14 mouse cellular contexts compared by ENCODE assay signal in genomic region chr2:179522141-179522540, GRCm38 (mm10).
DNase-seq lines count a peak whose midpoint lies in the region; ATAC-seq and TF ChIP-seq lines count a peak whose summit lies in the region.
"Had no signal": no experiment of that assay in that cellular context is flagged by ENCODE, and none has a peak within 500 bp of the region (broad histone marks: within the 10 kb centered on the region; RNA-seq: fewer than 3 reads in every experiment).

No protein-coding gene starts in this region.

- no peaks in the 10 kb centered on the region for H3K9me3 ChIP-seq in forebrain, embryonic 16.5 days (ENCODE audit: control insufficient read depth, low read length)
- no peaks in the 10 kb centered on the region for H3K9me3 ChIP-seq in midbrain, embryonic 14.5 days (ENCODE audit: control insufficient read depth, low read length)
- H3K9me3 ChIP-seq: heart, embryonic 13.5 days had no signal

- no peak overlapping the region for H3K4me2 ChIP-seq in forebrain, embryonic 16.5 days (ENCODE audit: low read length)
- H3K4me2 ChIP-seq in midbrain, embryonic 14.5 days (ENCODE audit: low read length) = no peak overlapping the region
- H3K4me2 ChIP-seq: heart, embryonic 13.5 days had no signal

- no peak overlapping the region for H3K9ac ChIP-seq in forebrain, embryonic 16.5 days (replicated peaks; ENCODE audit: low read depth, low read length)
- H3K9ac ChIP-seq in midbrain, embryonic 14.5 days (replicated peaks; ENCODE audit: low read length) = no peak overlapping the region
- H3K9ac ChIP-seq: heart, embryonic 13.5 days had no signal

- peaks cover 39% of the 10 kb centered on the region for H3K4me1 ChIP-seq in forebrain, embryonic 16.5 days (replicated peaks; ENCODE audit: control insufficient read depth, insufficient read depth, low read length)
- H3K4me1 ChIP-seq in midbrain, embryonic 14.5 days (ENCODE audit: control insufficient read depth, insufficient read depth, low read length) = peaks cover 38% of the 10 kb centered on the region
- H3K4me1 ChIP-seq: heart, embryonic 13.5 days had no signal

- 12% methylated on average over 8 of the region's 8 CpGs for WGBS in forebrain, embryonic 16.5 days
- WGBS in midbrain, embryonic 14.5 days = 12% methylated on average over 8 of the region's 8 CpGs

- H3K27me3 ChIP-seq in forebrain, embryonic 16.5 days (replicated peaks; ENCODE audit: control insufficient read depth, insufficient read depth, low read length) = no peaks in the 10 kb centered on the region
- no peaks in the 10 kb centered on the region; the same call in 1 of the 2 replicates for H3K27me3 ChIP-seq in midbrain, embryonic 14.5 days (ENCODE audit: control insufficient read depth, insufficient read depth, low read length)
- H3K27me3 ChIP-seq: heart, embryonic 13.5 days had no signal

- peak; percentile 50 for DNase-seq in embryo, embryonic 11 days
- no peak for DNase-seq in embryo, embryonic 9.5 days (ENCODE audit: extremely low spot score)
- DNase-seq in brain, adult 2 months (ENCODE audit: low read depth, low spot score) = peak; percentile 33
- DNase-seq in midbrain, embryonic 14.5 days = peak; percentile 65
- no peak for DNase-seq in thymus, postnatal 10 days (ENCODE audit: low spot score in 2 of 2)
- DNase-seq in layer of hippocampus, adult 2 months (ENCODE audit: low spot score in 2 of 2) = no peak
- no peak for DNase-seq in left cerebral cortex, postnatal 14 days (ENCODE audit: low spot score in 2 of 2)
- DNase-seq: gastrocnemius, postnatal 10 days; kidney, postnatal 14 days; liver; thymus, postnatal 36 days had no signal

- peak overlapping the region; percentile 25; the same call in 1 of the 2 replicates for H3K27ac ChIP-seq in forebrain, embryonic 16.5 days (ENCODE audit: low read length)
- no peak overlapping the region; the same call in 1 of the 2 replicates for H3K27ac ChIP-seq in midbrain, embryonic 14.5 days (replicated peaks; ENCODE audit: low read depth, low read length)
- no peak overlapping the region for H3K27ac ChIP-seq in layer of hippocampus, adult 2 months
- H3K27ac ChIP-seq: heart, embryonic 13.5 days had no signal

- no peaks in the 10 kb centered on the region for H3K36me3 ChIP-seq in forebrain, embryonic 16.5 days (ENCODE audit: control insufficient read depth, insufficient read depth)
- H3K36me3 ChIP-seq in midbrain, embryonic 14.5 days (ENCODE audit: control insufficient read depth, insufficient read depth, low read length) = no peaks in the 10 kb centered on the region
- H3K36me3 ChIP-seq: heart, embryonic 13.5 days had no signal

- intact Hi-C loops in left cerebral cortex, postnatal 14 days (cut with DNase I) = no loop called here

- no peak for ATAC-seq in forebrain, embryonic 16.5 days
- ATAC-seq in midbrain, embryonic 14.5 days (ENCODE audit: low FRiP score, low TSS enrichment) = no peak
- ATAC-seq: lung, postnatal 0 days had no signal

- no peak overlapping the region for H3K4me3 ChIP-seq in forebrain, embryonic 16.5 days (replicated peaks; ENCODE audit: low read length)
- no peak overlapping the region for H3K4me3 ChIP-seq in midbrain, embryonic 14.5 days (replicated peaks; ENCODE audit: low read depth, low read length)
- no peak overlapping the region for H3K4me3 ChIP-seq in layer of hippocampus, adult 2 months
- H3K4me3 ChIP-seq: heart, embryonic 13.5 days had no signal

- TF ChIP-seq CTCF in layer of hippocampus, adult 2 months (conservative IDR thresholded peaks at IDR 0.05) = no peak

Comparison
In these comparisons a context has a peak if more than half of its experiments do, and no peak if none do; other contexts are left out.
1. DNase-seq: peak in embryo, embryonic 11 days (single experiment), brain, adult 2 months (single experiment) and midbrain, embryonic 14.5 days (single experiment); none in embryo, embryonic 9.5 days (single experiment), thymus, postnatal 10 days (0 of 2), layer of hippocampus, adult 2 months (0 of 2) and left cerebral cortex, postnatal 14 days (0 of 2).